Mouse (Mus musculus) adrenal gland, adult (tissue): ENCODE measurements at regions not wholly inside any gene's neighbourhood (a gene's known extent, or its start where the extent isn't known, plus 50 kb on each side); places are given as distances from the start of the nearest gene placed in this dataset.
"Not testable (repeated sequence)": the region's sequence is repeated elsewhere in the genome, so short reads cannot be mapped to it uniquely, and the experiment has no call there.

Source experiments
- DNase-seq, 2 experiments: peaks; one replicate each; pipeline ENCODE4 v3.0.0; 2022 to 2023; ENCODE audit warnings: low spot score in 1 of 2; ENCODE audit not compliant: inconsistent age in 2 of 2

DNA sequence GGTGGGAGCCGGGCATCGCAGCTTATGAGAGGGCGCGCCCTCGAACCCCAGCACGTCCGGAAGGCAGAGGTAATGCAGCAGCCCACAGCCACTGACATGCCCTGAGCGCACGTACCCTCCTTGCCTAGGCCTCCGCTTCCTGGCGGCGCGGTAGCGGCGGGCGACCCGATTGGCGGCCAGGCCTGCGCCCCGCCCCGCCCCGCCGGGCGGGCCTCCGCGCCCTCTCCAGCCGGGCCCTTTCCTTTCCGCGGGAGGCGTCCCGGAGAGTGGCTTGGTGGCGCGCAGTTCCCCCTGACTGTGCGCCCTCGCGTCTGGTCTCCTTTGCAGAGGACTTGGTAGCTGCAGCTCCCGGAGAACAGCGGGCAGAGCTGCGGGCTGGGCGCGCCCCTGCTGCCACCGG is 461.1 kb downstream of the Gm21863 start:
- peak; percentile 5 to 33 for DNase-seq

DNA sequence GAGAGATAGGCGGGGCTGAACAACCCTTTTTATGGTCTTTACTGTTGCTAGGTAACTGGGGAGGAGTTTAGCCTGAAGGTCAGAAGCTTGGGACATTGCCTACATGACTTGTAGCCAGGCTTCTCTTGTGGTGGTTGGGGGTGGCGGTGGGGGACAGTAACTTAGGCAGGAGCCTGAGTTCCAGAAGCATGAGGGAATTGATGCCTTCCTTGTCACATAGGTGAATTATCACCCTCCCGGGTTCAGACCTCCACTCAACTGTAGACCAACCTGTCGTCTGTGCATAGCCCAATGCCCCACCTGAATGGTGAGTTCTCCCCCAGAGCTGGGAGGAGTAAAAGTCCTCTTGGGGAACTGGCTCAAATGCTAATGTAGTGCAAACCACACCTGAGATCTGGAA is 472.1 kb downstream of the Gm21863 start:
- DNase-seq, result not testable (repeated sequence)

DNA sequence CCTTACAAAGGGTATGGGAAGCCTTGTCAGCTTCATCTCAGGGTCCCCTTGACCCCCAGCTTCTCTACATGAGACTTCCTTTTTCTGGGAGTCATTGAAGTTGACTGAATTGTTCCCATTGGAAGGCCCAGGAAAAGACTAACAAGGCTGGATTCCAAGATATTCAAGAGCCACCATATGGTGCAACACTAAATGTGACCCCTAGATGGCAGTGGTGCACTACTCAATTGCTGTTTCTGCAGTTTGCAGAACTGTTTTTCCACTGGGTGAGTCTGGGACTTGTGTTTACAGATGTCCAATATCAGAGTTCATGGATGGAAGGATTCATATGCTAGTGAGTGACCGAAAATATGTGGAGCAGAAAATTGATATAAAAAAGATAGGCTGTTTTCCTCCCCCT is 510.3 kb downstream of the Gm21863 start:
- DNase-seq, result peak; percentile 11 to 66
